26 mouse cellular contexts compared by ENCODE assay signal in the genomic region with DNA sequence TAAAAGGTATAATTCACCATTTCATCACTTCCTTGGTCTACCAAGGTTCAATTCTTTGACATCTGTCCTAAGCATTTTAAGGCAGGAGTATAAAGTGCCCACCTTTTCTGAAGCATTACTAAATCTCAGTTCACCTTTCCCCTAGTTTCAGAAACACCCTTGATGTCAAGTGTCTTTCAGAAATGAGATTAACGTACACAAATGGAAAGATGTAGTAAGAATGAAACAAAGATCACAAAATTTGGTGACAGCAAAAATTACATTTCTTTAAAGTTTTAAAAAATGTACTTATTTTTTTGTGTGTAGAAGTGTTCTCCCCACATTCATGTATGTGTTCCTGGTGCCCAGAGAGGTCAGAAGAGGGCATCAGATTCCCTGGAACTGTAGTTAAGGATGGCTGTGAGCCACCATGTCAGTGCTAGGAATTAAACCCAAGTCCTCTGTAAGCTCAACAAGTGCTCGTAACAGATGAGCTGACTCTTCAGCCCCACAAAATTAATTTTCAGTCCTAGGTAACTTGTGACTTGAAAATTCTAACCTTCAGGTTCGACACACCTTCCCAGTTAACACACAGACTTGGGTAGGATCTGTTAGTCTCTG. TPM values are rescaled to one million over a fixed set of nuclear protein-coding genes. Genes with fewer than 3 reads are reported as not detected.
DNase-seq lines count a peak whose midpoint lies in the region; ATAC-seq lines count a peak whose summit lies in the region.
"Had no signal": no experiment of that assay in that cellular context is flagged by ENCODE, and none has a peak within 500 bp of the region (broad histone marks: within the 10 kb centered on the region; RNA-seq: fewer than 3 reads in every experiment).

No protein-coding gene starts in this region.

- H3K4me3 ChIP-seq in hindbrain, embryonic 14.5 days (replicated peaks; ENCODE audit: low read length), result no peak overlapping the region
- H3K4me3 ChIP-seq in hindbrain, embryonic 10.5 days, result no peak overlapping the region
- no peak overlapping the region for H3K4me3 ChIP-seq in midbrain, embryonic 13.5 days (replicated peaks)
- no peak overlapping the region for H3K4me3 ChIP-seq in midbrain, embryonic 15.5 days
- no peak overlapping the region for H3K4me3 ChIP-seq in brown adipose tissue, adult 24 weeks (ENCODE audit: insufficient read depth, low read depth, low read length)
- no peak overlapping the region for H3K4me3 ChIP-seq in limb, embryonic 10.5 days
- H3K4me3 ChIP-seq: heart, embryonic 15.5 days; limb, embryonic 13.5 days had no signal

- peak overlapping the region; percentile 59 for H3K4me2 ChIP-seq in hindbrain, embryonic 14.5 days (replicated peaks)
- H3K4me2 ChIP-seq in midbrain, embryonic 13.5 days (replicated peaks), result peak overlapping the region; percentile 49; the same call in 1 of the 2 replicates
- H3K4me2 ChIP-seq in midbrain, embryonic 15.5 days, result no peak overlapping the region

- no peak overlapping the region for H3K9ac ChIP-seq in hindbrain, embryonic 14.5 days
- H3K9ac ChIP-seq in midbrain, embryonic 13.5 days (replicated peaks), result no peak overlapping the region
- no peak overlapping the region for H3K9ac ChIP-seq in midbrain, embryonic 15.5 days
- H3K9ac ChIP-seq: heart, embryonic 15.5 days; limb, embryonic 13.5 days; liver, embryonic 14.5 days; lung, embryonic 14.5 days had no signal

- peaks cover 39% of the 10 kb centered on the region for H3K4me1 ChIP-seq in hindbrain, embryonic 14.5 days (replicated peaks; ENCODE audit: control insufficient read depth, insufficient read depth, low read length)
- peaks cover 51% of the 10 kb centered on the region for H3K4me1 ChIP-seq in hindbrain, embryonic 10.5 days (replicated peaks)
- H3K4me1 ChIP-seq in midbrain, embryonic 13.5 days (replicated peaks), result peaks cover 56% of the 10 kb centered on the region
- peaks cover 29% of the 10 kb centered on the region for H3K4me1 ChIP-seq in midbrain, embryonic 15.5 days
- peaks cover 34% of the 10 kb centered on the region for H3K4me1 ChIP-seq in brown adipose tissue, adult 24 weeks (ENCODE audit: control insufficient read depth, insufficient read depth, insufficient read length, low read length)
- peaks cover 35% of the 10 kb centered on the region for H3K4me1 ChIP-seq in limb, embryonic 10.5 days

- H3K36me3 ChIP-seq in hindbrain, embryonic 14.5 days (replicated peaks; ENCODE audit: control insufficient read depth, insufficient read depth), result no peaks in the 10 kb centered on the region
- H3K36me3 ChIP-seq in hindbrain, embryonic 10.5 days, result no peaks in the 10 kb centered on the region
- H3K36me3 ChIP-seq in midbrain, embryonic 13.5 days, result no peaks in the 10 kb centered on the region
- H3K36me3 ChIP-seq in midbrain, embryonic 15.5 days (replicated peaks), result no peaks in the 10 kb centered on the region
- H3K36me3 ChIP-seq in limb, embryonic 10.5 days, result no peaks in the 10 kb centered on the region; the same call in 1 of the 2 replicates
- H3K36me3 ChIP-seq: heart, embryonic 15.5 days; limb, embryonic 13.5 days had no signal

- WGBS in hindbrain, embryonic 14.5 days, result 85% methylated on average over 3 of the region's 3 CpGs
- 90% methylated on average over 3 of the region's 3 CpGs for WGBS in hindbrain, embryonic 10.5 days
- 86% methylated on average over 3 of the region's 3 CpGs for WGBS in midbrain, embryonic 13.5 days
- WGBS in midbrain, embryonic 15.5 days, result 92% methylated on average over 3 of the region's 3 CpGs
- 90% methylated on average over 3 of the region's 3 CpGs for WGBS in limb, embryonic 10.5 days

- H3K9me3 ChIP-seq in hindbrain, embryonic 14.5 days (ENCODE audit: control insufficient read depth, low read length), result no peaks in the 10 kb centered on the region
- H3K9me3 ChIP-seq in hindbrain, embryonic 10.5 days, result no peaks in the 10 kb centered on the region
- no peaks in the 10 kb centered on the region for H3K9me3 ChIP-seq in midbrain, embryonic 13.5 days
- H3K9me3 ChIP-seq in midbrain, embryonic 15.5 days, result no peaks in the 10 kb centered on the region
- no peaks in the 10 kb centered on the region for H3K9me3 ChIP-seq in limb, embryonic 10.5 days (replicated peaks)
- H3K9me3 ChIP-seq: forebrain, embryonic 13.5 days; heart, embryonic 15.5 days; limb, embryonic 13.5 days had no signal

- DNase-seq in hindbrain, embryonic 14.5 days (ENCODE audit: low spot score), result no peak
- DNase-seq in hindbrain, embryonic 10.5 days (ENCODE audit: low spot score), result no peak
- DNase-seq in limb, embryonic 10.5 days (ENCODE audit: low spot score), result peak; percentile 7
- no peak for DNase-seq in urinary bladder, postnatal 25 days (ENCODE audit: low spot score)
- DNase-seq: adrenal gland, adult 2 months; adrenal gland, postnatal 36 days; cerebellum, adult 8-10 months; cerebellum, postnatal 25 days; gastrocnemius, postnatal 10 days; kidney, postnatal 14 days; layer of hippocampus, adult 9-11 months; lung, embryonic 14.5 days; right cerebral cortex, postnatal 4 days; thymus, adult 18-20 months; thymus, postnatal 25 days had no signal

- no peak for ATAC-seq in hindbrain, embryonic 14.5 days (ENCODE audit: low FRiP score)
- no peak for ATAC-seq in midbrain, embryonic 13.5 days
- ATAC-seq in midbrain, embryonic 15.5 days (replicated peaks), result no peak
- ATAC-seq: activated CD4-positive, CD25-positive, alpha-beta regulatory T cell, adult 4 months; forebrain, embryonic 13.5 days; intestine, postnatal 0 days had no signal

- no peak overlapping the region for H3K27ac ChIP-seq in hindbrain, embryonic 14.5 days
- H3K27ac ChIP-seq in hindbrain, embryonic 10.5 days, result no peak overlapping the region
- H3K27ac ChIP-seq in midbrain, embryonic 13.5 days, result no peak overlapping the region
- no peak overlapping the region for H3K27ac ChIP-seq in midbrain, embryonic 15.5 days
- H3K27ac ChIP-seq in brown adipose tissue, adult 24 weeks (replicated peaks; ENCODE audit: low read depth, low read length), result peak overlapping the region; percentile 64
- no peak overlapping the region for H3K27ac ChIP-seq in limb, embryonic 10.5 days
- H3K27ac ChIP-seq: forebrain, embryonic 13.5 days; heart, embryonic 15.5 days; left cerebral cortex, adult 2 months; limb, embryonic 13.5 days; liver, embryonic 14.5 days; stomach, postnatal 0 days had no signal

- H3K27me3 ChIP-seq in hindbrain, embryonic 14.5 days (ENCODE audit: control insufficient read depth, insufficient read depth, low read length), result no peaks in the 10 kb centered on the region
- no peaks in the 10 kb centered on the region for H3K27me3 ChIP-seq in hindbrain, embryonic 10.5 days (ENCODE audit: insufficient read depth, poor library complexity, severe bottlenecking)
- no peaks in the 10 kb centered on the region for H3K27me3 ChIP-seq in midbrain, embryonic 13.5 days
- H3K27me3 ChIP-seq in midbrain, embryonic 15.5 days (replicated peaks), result no peaks in the 10 kb centered on the region
- H3K27me3 ChIP-seq in limb, embryonic 10.5 days (ENCODE audit: low read depth, poor library complexity, severe bottlenecking), result no peaks in the 10 kb centered on the region
- H3K27me3 ChIP-seq: forebrain, embryonic 13.5 days; heart, embryonic 15.5 days; limb, embryonic 13.5 days had no signal

RNA-seq across cellular contexts. Expression of gene Ranbp9, which starts 3.9 kb away (rescaled TPM):
- 14.8 and 16.8 TPM in 2 replicates for polyA plus RNA-seq in hindbrain, embryonic 14.5 days (2014; fragmentation: Nextera tagmentation; extraction: Ambion mirVana)
- 8.7 and 9.4 TPM in 2 replicates for polyA plus RNA-seq in hindbrain, embryonic 10.5 days (2016; fragmentation: Nextera tagmentation; extraction: Ambion mirVana)
- polyA plus RNA-seq in midbrain, embryonic 13.5 days (2015; fragmentation: Nextera tagmentation; extraction: Ambion mirVana), result 11.7 and 14.4 TPM in 2 replicates
- 11.5 and 13.3 TPM in 2 replicates for polyA plus RNA-seq in midbrain, embryonic 15.5 days (2015; fragmentation: Nextera tagmentation; extraction: Ambion mirVana)
- polyA plus RNA-seq in brown adipose tissue, adult 24 weeks (2012; ENCODE audit: insufficient read depth, insufficient read length, missing spikeins), result 38.5 and 48.5 TPM in 2 replicates
- 10.0 and 10.1 TPM in 2 replicates for polyA plus RNA-seq in limb, embryonic 10.5 days (2016; fragmentation: Nextera tagmentation; extraction: Ambion mirVana)
